Mouse (Mus musculus) heart, embryonic 16.5 days (tissue): ENCODE data around the gene Gm49342. TPM values are rescaled to one million over a fixed set of nuclear protein-coding genes. Genes with fewer than 3 reads are reported as not detected.
"Not testable (repeated sequence)": the region's sequence is repeated elsewhere in the genome, so short reads cannot be mapped to it uniquely, and the experiment has no call there.

ENCODE experiments used
- ATAC-seq: fragments of 200-750 bp; cut with Nextera tagmentation; replicated peaks from 2 replicates; pipeline ENCODE4 v1.8.0; 2017; ENCODE audit warnings: moderate number of reproducible peaks; ENCODE audit not compliant: insufficient read depth, low FRiP score; ENCODE audit errors: extremely low read depth
- H3K27ac ChIP-seq: fragments of 300-500 bp; sonication (generic); 2 replicates; pipeline ENCODE4 v1.5.1; 2014; ENCODE audit warnings: mild to moderate bottlenecking, low read length, control low read depth, moderate library complexity
- H3K27me3 ChIP-seq: fragments of 300-500 bp; sonication (generic); 2 replicates; pipeline ENCODE4 v1.6.1; 2014; ENCODE audit warnings: low read length, mixed read lengths; ENCODE audit not compliant: control insufficient read depth, insufficient read depth
- H3K36me3 ChIP-seq: fragments of 300-500 bp; sonication (generic); 2 replicates; pipeline ENCODE4 v1.6.1; 2014; ENCODE audit not compliant: control insufficient read depth, insufficient read depth
- H3K4me1 ChIP-seq: fragments of 300-500 bp; sonication (generic); 2 replicates; pipeline ENCODE4 v1.6.1; 2014; ENCODE audit warnings: low read length, mixed read lengths; ENCODE audit not compliant: control insufficient read depth, insufficient read depth
- H3K4me2 ChIP-seq: fragments of 300-500 bp; sonication (generic); 2 replicates; pipeline ENCODE4 v1.6.1; 2014; ENCODE audit warnings: low read depth, mild to moderate bottlenecking, control low read depth, low read length
- H3K4me3 ChIP-seq: fragments of 300-500 bp; sonication (generic); 2 replicates; pipeline ENCODE4 v1.5.1; 2014; ENCODE audit warnings: mild to moderate bottlenecking, control low read depth, low read length
- H3K9ac ChIP-seq: fragments of 300-500 bp; sonication (generic); 2 replicates; pipeline ENCODE4 v1.6.1; 2014; ENCODE audit warnings: low read length, control low read depth
- H3K9me3 ChIP-seq: fragments of 300-500 bp; sonication (generic); replicated peaks from 2 replicates; pipeline ENCODE4 v1.6.1; 2016; ENCODE audit warnings: low read length; ENCODE audit not compliant: control insufficient read depth
- WGBS: fragments of 180-500 bp; shearing (Covaris S2); extraction: QIAGEN DNeasy Blood & Tissue Kit; methylation state at CpG from one replicate; pipeline ENCODE4 v1.1.7; 2014; 5-methylcytosine and 5-hydroxymethylcytosine counted together
- polyA plus RNA-seq: library from polyadenylated mRNA; unstranded; fragments of >200 nt; fragmentation: Nextera tagmentation; extraction: Ambion mirVana; gene quantifications from 2 replicates; pipeline ENCODE4 v1.2.1, GENCODE M21; 2015

Gene Gm49342
- polyA plus RNA-seq, 1 experiment from 2014 or later: not detected

DNA sequence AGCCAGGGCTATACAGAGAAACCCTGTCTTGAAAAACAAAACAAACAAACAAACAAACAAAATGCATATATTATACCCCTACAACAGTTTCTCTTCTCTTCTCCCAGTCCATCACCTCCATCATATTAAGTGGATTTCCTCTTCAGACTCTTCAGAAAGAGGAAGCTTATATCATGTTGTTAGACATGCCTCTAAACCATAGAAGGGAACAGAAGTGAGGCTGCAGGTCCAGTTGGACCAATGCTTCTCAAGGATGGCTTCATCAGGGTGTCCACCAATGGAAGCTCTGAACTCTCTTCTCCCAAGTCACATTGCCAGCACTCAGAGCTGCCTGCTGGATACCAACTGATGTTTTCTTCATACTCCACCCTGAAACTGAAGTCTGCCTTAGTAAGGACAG lies 39.0 kb upstream of the Gm49342 start:
- H3K36me3 ChIP-seq, H3K27me3 ChIP-seq, H3K4me3 ChIP-seq, H3K9me3 ChIP-seq, ATAC-seq, H3K9ac ChIP-seq, H3K4me2 ChIP-seq, H3K4me1 ChIP-seq, H3K27ac ChIP-seq: not testable (repeated sequence)

DNA sequence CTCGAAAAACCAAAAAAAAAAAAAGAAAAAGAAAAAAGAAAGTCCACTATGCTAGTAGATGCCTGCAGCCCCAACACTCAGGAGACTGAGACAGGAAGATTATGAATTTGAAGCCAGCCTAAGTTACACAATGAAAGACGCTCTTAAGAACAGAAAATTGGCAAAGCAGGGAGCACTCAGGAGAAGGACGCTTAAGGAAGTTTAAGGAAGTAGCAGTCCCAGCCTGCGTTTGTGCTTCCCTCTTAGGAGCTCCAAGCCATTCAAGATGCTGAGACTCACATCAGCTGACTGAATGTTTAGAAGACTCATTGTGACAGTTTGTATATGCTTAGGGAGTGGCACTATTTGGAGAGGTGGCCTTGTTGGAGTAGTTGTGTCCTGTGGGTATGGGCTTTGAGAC lies 36.2 kb upstream of the Gm49342 start:
- Histone ChIP-seq H3K4me3 (no peak overlapping the region), H3K9ac (no peak overlapping the region), H3K27me3 (no peaks in the 10 kb centered on the region), H3K4me1 (peaks cover 3% of the 10 kb centered on the region; the same call in 1 of the 2 replicates), H3K4me2 (no peak overlapping the region), H3K27ac (no peak overlapping the region), H3K36me3 (peaks cover 3% of the 10 kb centered on the region), H3K9me3 (no peaks in the 10 kb centered on the region)
- WGBS: 74% methylated on average over 4 of the region's 4 CpGs
- no peak for ATAC-seq

DNA sequence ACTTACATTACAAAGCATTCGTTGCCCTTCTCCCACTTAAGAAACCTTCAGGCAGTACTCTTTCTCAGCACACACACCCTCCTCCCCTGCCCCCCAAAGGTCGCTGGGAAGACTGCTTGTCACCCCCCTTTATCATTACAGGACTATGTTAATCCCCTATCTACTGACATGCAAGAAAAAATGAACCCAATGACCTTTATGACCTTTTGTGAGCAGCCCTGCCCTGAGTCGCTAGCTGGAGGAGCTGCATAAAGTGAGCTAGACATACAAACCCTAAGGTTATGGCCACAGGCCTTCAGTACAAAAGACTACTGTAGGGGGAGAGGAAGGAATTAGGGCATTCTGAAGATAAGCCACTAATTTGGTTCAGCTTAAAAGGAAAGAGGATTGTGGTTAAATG lies 33.0 kb upstream of the Gm49342 start:
- H3K36me3 ChIP-seq: peaks cover 22% of the 10 kb centered on the region
- H3K4me1 ChIP-seq: no peaks in the 10 kb centered on the region; the same call in 1 of the 2 replicates
- no peak for ATAC-seq
- 59% methylated on average over 3 of the region's 3 CpGs for WGBS
- no peak overlapping the region for H3K4me2 ChIP-seq
- no peaks in the 10 kb centered on the region for H3K9me3 ChIP-seq
- H3K27ac ChIP-seq: no peak overlapping the region
- no peak overlapping the region for H3K9ac ChIP-seq
- H3K4me3 ChIP-seq: no peak overlapping the region
- no peaks in the 10 kb centered on the region for H3K27me3 ChIP-seq

DNA sequence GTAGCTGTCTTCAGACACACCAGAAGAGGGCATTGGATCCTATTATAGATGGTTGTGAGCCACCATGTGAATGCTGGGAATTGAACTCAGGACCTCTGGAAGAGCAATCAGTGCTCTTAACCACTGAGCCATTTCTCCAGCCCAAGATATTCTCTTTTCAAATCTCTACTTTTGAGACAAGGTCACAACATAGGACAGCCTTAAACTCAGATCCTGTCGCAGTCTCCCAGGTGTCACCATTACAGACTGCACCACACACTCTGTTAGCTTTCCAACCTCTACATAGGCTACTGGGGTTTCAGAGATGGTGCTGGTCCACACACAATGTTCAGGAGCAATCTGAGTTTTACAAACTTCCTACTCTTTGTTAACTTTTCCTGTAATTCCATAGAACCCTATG lies 20.9 kb upstream of the Gm49342 start:
- ATAC-seq, H3K27me3 ChIP-seq, H3K9me3 ChIP-seq: not testable (repeated sequence)
- peaks cover 23% of the 10 kb centered on the region for H3K36me3 ChIP-seq
- peak overlapping the region; percentile 97 for H3K4me3 ChIP-seq
- peak overlapping the region; percentile 89 for H3K9ac ChIP-seq
- H3K27ac ChIP-seq: peak overlapping the region; percentile 94; the same call in 1 of the 2 replicates
- 67% methylated on average over 1 of the region's 1 CpGs for WGBS
- peak overlapping the region; percentile 95 for H3K4me2 ChIP-seq
- H3K4me1 ChIP-seq: peaks cover 15% of the 10 kb centered on the region

DNA sequence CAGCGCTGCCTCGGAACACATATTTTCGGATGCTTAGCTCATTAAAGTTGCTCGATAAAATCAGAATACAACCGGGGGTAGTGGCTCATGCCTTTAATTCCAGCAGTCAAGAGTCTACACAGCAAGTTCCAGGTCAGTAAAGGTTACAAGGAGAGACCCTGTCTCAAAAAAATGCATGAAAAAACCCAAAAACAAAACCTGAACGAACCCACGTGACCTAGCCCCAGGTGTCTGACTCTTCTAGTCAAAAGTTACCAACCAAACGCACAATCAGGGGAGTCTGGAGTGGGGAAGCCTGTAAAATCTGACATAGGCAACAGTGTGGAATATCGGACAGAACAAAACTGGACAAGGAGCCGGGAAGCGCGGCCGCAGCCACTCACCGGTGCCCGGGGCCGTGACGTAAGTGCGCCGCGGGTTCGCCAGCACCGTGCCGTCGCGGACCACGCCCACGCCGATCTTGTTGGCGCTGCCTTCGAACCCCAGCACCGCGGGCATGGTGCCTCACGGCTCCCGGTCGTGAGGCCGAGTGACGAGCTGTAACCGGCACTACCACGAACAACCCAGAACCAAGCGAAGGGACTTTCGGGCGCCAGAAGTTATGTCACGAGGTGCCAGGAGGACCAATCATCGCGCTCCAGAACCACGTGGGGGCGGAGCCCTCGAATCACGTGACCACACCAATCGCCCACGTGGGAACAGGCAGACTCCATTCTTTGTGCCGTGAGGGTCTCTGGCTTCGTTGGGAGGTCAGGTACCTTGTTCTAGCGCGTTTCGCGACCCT lies 19.8 kb upstream of the Gm49342 start, which contains the start of the genes Osgep and Apex1:
Gene Osgep, minus strand, starts transcription at position 613 of the 784 bp plus-strand sequence.
Gene Apex1, plus strand, starts transcription at position 688 of the 784 bp plus-strand sequence.
- Histone ChIP-seq H3K4me3 (peak within 1 kb of the TSS; percentile 97), H3K9me3 (no peaks in the 10 kb centered on the region), H3K4me1 (peaks cover 15% of the 10 kb centered on the region), H3K36me3 (peaks cover 28% of the 10 kb centered on the region), H3K9ac (peak within 1 kb of the TSS; percentile 89), H3K4me2 (peak within 1 kb of the TSS; percentile 95), H3K27ac (peak within 1 kb of the TSS; percentile 94), H3K27me3 (no peaks in the 10 kb centered on the region)
- ATAC-seq: peak; percentile 96
- WGBS: under 1% methylated on average over 57 of the region's 57 CpGs

DNA sequence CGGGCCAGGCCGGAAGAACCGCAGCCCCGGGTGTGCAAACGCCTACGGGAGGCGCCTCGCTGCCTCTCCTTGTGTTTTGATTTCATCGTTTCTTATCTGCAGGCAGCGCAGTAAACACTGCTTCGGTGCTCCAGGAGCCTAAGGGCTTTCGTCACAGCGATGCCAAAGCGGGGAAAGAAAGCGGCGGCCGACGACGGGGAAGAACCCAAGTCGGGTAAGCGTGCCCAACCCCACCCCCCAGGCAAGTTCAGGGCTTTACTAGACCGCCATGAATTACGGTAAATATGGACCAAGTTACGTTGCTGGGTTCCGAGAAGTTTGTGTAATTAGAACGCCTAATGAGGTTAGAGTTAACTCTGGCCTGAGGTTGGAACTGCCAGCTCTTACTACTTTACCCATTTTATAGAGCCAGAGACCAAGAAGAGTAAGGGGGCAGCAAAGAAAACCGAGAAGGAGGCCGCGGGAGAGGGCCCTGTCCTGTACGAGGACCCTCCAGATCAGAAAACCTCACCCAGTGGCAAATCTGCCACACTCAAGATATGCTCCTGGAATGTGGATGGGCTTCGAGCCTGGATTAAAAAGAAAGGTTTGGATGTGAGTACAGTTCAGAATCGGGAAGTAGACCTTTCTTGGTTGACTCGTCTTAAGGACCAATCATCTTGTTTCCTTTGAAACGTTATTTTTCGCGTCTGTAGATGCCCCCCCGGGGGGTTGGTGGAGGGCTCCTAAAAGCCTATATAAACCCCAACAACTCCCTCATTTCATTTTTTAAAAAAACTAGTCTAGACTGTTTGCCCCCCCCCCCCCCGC lies 19.0 kb upstream of the Gm49342 start:
- Histone ChIP-seq H3K4me3 (peak overlapping the region; percentile 97), H3K4me1 (peaks cover 22% of the 10 kb centered on the region), H3K9me3 (no peaks in the 10 kb centered on the region), H3K36me3 (peaks cover 28% of the 10 kb centered on the region), H3K27ac (peak overlapping the region; percentile 94), H3K4me2 (peak overlapping the region; percentile 95), H3K9ac (peak overlapping the region; percentile 89), H3K27me3 (no peaks in the 10 kb centered on the region)
- peak; percentile 7; the same call in 1 of the 2 replicates for ATAC-seq
- 1% methylated on average over 38 of the region's 38 CpGs for WGBS

DNA sequence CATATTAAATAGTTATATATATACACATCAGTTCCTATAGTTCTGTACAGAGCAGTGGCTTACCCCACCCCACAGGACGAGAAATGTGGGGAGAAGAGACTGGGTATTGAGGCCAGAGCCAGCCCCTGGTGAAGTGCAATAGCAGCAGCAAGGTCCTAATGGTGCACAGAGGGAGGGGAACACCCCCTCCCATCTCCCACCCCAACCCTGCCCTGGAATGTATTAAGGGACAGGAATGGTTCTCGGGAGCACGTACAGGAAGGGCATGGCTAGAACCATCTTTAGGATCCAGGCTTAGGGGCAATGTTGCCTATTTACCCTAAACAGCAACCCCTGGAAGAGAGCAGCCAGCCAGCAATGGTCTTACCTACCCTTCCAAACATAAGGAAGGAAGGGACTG lies 17.0 kb upstream of the Gm49342 start:
- H3K4me1 ChIP-seq: peaks cover 25% of the 10 kb centered on the region
- ATAC-seq: no peak
- peaks cover 28% of the 10 kb centered on the region for H3K36me3 ChIP-seq
- H3K27ac ChIP-seq: no peak overlapping the region
- no peak overlapping the region for H3K4me2 ChIP-seq
- no peaks in the 10 kb centered on the region for H3K9me3 ChIP-seq
- no peak overlapping the region for H3K4me3 ChIP-seq
- H3K9ac ChIP-seq: no peak overlapping the region
- no peaks in the 10 kb centered on the region for H3K27me3 ChIP-seq
- 67% methylated on average over 3 of the region's 3 CpGs for WGBS

DNA sequence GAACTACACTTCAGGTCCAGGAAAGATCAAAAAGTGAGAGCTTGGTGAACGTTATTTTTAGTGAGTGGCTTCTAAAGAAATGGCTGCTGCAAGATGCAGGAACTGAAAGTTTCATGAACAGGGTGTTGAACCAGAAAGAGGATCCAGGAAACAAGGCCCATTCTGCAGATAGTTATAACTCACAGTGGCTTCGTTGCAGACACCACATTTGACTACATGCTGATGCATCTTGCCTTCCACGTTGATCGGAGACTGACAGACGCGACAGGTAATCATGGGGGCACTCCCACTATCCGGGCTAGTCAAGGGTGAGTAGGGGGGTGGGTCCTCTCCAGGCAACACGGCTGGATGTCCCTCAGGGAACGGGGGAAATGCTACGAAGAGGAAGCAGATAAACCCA lies 14.4 kb upstream of the Gm49342 start:
- H3K4me1 ChIP-seq: peaks cover 21% of the 10 kb centered on the region
- peaks cover 28% of the 10 kb centered on the region for H3K36me3 ChIP-seq
- peak overlapping the region; percentile 89 for H3K4me2 ChIP-seq
- H3K27ac ChIP-seq: peak overlapping the region; percentile 88
- WGBS: 14% methylated on average over 10 of the region's 10 CpGs
- peak overlapping the region; percentile 99 for H3K9ac ChIP-seq
- H3K4me3 ChIP-seq: peak overlapping the region; percentile 100
- no peaks in the 10 kb centered on the region for H3K27me3 ChIP-seq
- no peak for ATAC-seq
- no peaks in the 10 kb centered on the region for H3K9me3 ChIP-seq

DNA sequence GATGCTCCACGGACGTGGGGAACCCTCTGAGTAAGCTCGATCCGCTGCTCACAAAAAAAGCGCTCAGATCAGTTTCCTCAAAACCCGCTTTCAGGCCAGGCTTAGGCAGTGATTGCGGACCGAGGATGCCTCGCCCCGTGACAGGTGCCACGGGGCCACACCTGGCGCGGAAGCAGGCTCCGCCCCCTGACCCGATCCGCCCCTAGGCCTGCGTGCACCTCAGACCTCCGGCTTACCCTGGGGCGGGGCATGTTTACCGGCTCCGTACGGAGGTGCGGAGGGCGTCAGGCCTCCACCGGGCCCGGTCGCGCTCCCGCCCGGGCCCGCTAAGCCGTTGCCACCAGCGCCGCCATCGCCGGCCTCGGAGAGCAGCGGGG lies 14.0 kb upstream of the Gm49342 start:
- Histone ChIP-seq H3K36me3 (peaks cover 28% of the 10 kb centered on the region), H3K4me2 (peak overlapping the region; percentile 89), H3K4me1 (peaks cover 21% of the 10 kb centered on the region), H3K27ac (peak overlapping the region; percentile 88), H3K9me3 (no peaks in the 10 kb centered on the region), H3K9ac (peak overlapping the region; percentile 99), H3K27me3 (no peaks in the 10 kb centered on the region), H3K4me3 (peak overlapping the region; percentile 100)
- WGBS: 1% methylated on average over 38 of the region's 38 CpGs
- peak; percentile 28 for ATAC-seq
